Mouse (Mus musculus) adrenal gland, postnatal 0 days (tissue): ENCODE measurements around the gene Gm5415. TPM values are rescaled to one million over a fixed set of nuclear protein-coding genes. Genes with fewer than 3 reads are reported as not detected.

Experiments
- polyA plus RNA-seq: library from polyadenylated mRNA; unstranded; fragments of >200 nt; fragmentation: Nextera tagmentation; extraction: Ambion mirVana; gene quantifications from 2 replicates; pipeline ENCODE4 v1.2.1, GENCODE M21; 2015

The Gm5415 gene
- 0.05 TPM in 1 of 2 replicates, not detected in the other for polyA plus RNA-seq

GRCm38 (mm10) chr1:32547194-32547593 is at the start of gene Gm5415:
Gene Gm5415 (minus strand): TSS chr1:32547294.

